Mouse (Mus musculus): Measurements from ENCODE around the gene Anxa5.

Gene Anxa5

GRCm38 (mm10) chr3:36475532-36476087 lies at the start of gene Anxa5, which contains the start of gene 1810062G17Rik:
Gene Anxa5 (minus strand): TSS chr3:36475894.
Gene 1810062G17Rik (plus strand): TSS chr3:36475937.
- in situ Hi-C loops (cut with MboI, MseI) = no loop called here

GRCm38 (mm10) chr3:36524466-36524865 lies 48.8 kb upstream of the Anxa5 start:
- in situ Hi-C loops (cut with MboI, MseI) = no loop called here

GRCm38 (mm10) chr3:36522137-36522536 lies 46.4 kb upstream of the Anxa5 start:
- in situ Hi-C loops (cut with MboI, MseI) = no loop called here

- in situ Hi-C loops (cut with MboI, MseI) = no loop called here
Measured at GRCm38 (mm10) chr3:36521073-36522060, 45.7 kb upstream of the Anxa5 start, which contains the start of gene Gm11549. Gene Gm11549 (minus strand): TSS chr3:36521813.

GRCm38 (mm10) chr3:36516196-36516595 lies 40.5 kb upstream of the Anxa5 start:
- in situ Hi-C loops (cut with MboI, MseI) = no loop called here

- in situ Hi-C loops (cut with MboI, MseI) = no loop called here
Measured at GRCm38 (mm10) chr3:36511491-36511890, 35.8 kb upstream of the Anxa5 start.

GRCm38 (mm10) chr3:36505809-36506735 lies 30.4 kb upstream of the Anxa5 start:
- in situ Hi-C loops (cut with MboI, MseI) = no loop called here

GRCm38 (mm10) chr3:36505306-36505705 lies 29.6 kb upstream of the Anxa5 start:
- in situ Hi-C loops (cut with MboI, MseI) = no loop called here

- in situ Hi-C loops (cut with MboI, MseI) = no loop called here
Measured at GRCm38 (mm10) chr3:36501546-36501945, 25.9 kb upstream of the Anxa5 start.

- in situ Hi-C loops (cut with MboI, MseI) = no loop called here
Measured at GRCm38 (mm10) chr3:36500976-36501375, 25.3 kb upstream of the Anxa5 start.

GRCm38 (mm10) chr3:36499418-36499817 lies 23.7 kb upstream of the Anxa5 start:
- in situ Hi-C loops (cut with MboI, MseI) = loop anchor here (5.0 kb wide), 1 partner anchor 287 kb away; no protein-coding TSS in a partner anchor

GRCm38 (mm10) chr3:36498224-36498623 lies 22.5 kb upstream of the Anxa5 start:
- in situ Hi-C loops (cut with MboI, MseI) = loop anchor here (5.0 kb wide), 1 partner anchor 286 kb away; no protein-coding TSS in a partner anchor

GRCm38 (mm10) chr3:36496746-36497145 lies 21.1 kb upstream of the Anxa5 start:
- in situ Hi-C loops (cut with MboI, MseI) = loop anchor here (5.0 kb wide), 1 partner anchor 284 kb away; no protein-coding TSS in a partner anchor

- in situ Hi-C loops (cut with MboI, MseI) = loop anchor here (5.0 kb wide), 1 partner anchor 284 kb away; no protein-coding TSS in a partner anchor
Measured at GRCm38 (mm10) chr3:36496273-36496672, 20.6 kb upstream of the Anxa5 start.

GRCm38 (mm10) chr3:36495436-36495835 lies 19.7 kb upstream of the Anxa5 start:
- in situ Hi-C loops (cut with MboI, MseI) = loop anchor here (5.0 kb wide), 1 partner anchor 283 kb away; no protein-coding TSS in a partner anchor

- in situ Hi-C loops (cut with MboI, MseI) = loop anchor here (5.0 kb wide), 1 partner anchor 282 kb away; no protein-coding TSS in a partner anchor
Measured at GRCm38 (mm10) chr3:36494613-36495012, 18.9 kb upstream of the Anxa5 start.

- in situ Hi-C loops (cut with MboI, MseI) = no loop called here
Measured at GRCm38 (mm10) chr3:36493641-36494283, 18.1 kb upstream of the Anxa5 start.

- in situ Hi-C loops (cut with MboI, MseI) = no loop called here
Measured at GRCm38 (mm10) chr3:36492716-36493391, 17.2 kb upstream of the Anxa5 start.

- in situ Hi-C loops (cut with MboI, MseI) = no loop called here
Measured at GRCm38 (mm10) chr3:36491535-36491934, 15.8 kb upstream of the Anxa5 start.

GRCm38 (mm10) chr3:36489590-36489910 lies 13.9 kb upstream of the Anxa5 start:
- in situ Hi-C loops (cut with MboI, MseI) = no loop called here

All from regulatory T cell (primary cell).